Mouse (Mus musculus) brain, embryonic 14.5 days (tissue): Measurements from ENCODE around the gene Slc25a33.

Source experiments
- CTCF ChIP-seq: fragments of 200-500 bp; IDR thresholded peaks from 2 replicates; pipeline ENCODE4 v1.5.1; 2012; ENCODE audit warnings: inconsistent platforms, mild to moderate bottlenecking, moderate library complexity, borderline replicate concordance; ENCODE audit not compliant: insufficient read depth, insufficient read length; ENCODE audit errors: extremely low read depth
- POLR2A ChIP-seq: fragments of 200-500 bp; IDR thresholded peaks from 2 replicates; pipeline ENCODE4 v1.6.1; 2012; ENCODE audit warnings: mild to moderate bottlenecking, inconsistent platforms, borderline replicate concordance; ENCODE audit not compliant: poor library complexity, insufficient read depth, insufficient read length, severe bottlenecking; ENCODE audit errors: extremely low read depth

GRCm38 (mm10) chr4:149732800-149733199 lies 41.3 kb downstream of the Slc25a33 start:
- no peak for TF ChIP-seq CTCF
- TF ChIP-seq POLR2A, result no peak
